ENCODE assay signal across 19 mouse cellular contexts in the genomic region with DNA sequence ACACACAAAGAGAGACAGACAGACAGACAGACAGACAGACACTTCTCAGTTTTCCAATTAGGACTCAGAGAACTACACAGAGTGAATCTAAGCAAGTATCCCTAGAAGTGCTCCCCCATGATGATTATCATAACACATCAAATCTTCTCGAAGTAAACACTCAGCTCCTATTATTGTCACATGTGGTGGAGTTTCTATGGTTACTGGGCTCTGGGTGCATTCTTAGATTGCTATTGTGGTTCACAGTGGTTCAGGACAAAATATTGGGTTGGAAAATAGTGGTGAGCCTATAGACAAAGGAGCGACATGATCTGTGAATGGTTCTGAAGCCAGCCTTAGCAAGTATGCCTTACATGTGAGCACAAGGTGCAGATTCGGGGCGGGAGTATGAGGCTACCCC. TPM values are rescaled to one million over a fixed set of nuclear protein-coding genes. Genes with fewer than 3 reads are reported as not detected.
DNase-seq lines count a peak whose midpoint lies in the region; ATAC-seq and TF ChIP-seq lines count a peak whose summit lies in the region.
"Had no signal": no experiment of that assay in that cellular context is flagged by ENCODE, and none has a peak within 500 bp of the region (broad histone marks: within the 10 kb centered on the region; RNA-seq: fewer than 3 reads in every experiment).

No protein-coding gene starts in this region.

- no peak for DNase-seq in frontal cortex, postnatal 14 days (ENCODE audit: low spot score in 2 of 2)
- no peak for DNase-seq in left cerebral cortex, adult 2 months (ENCODE audit: extremely low spot score in 1 of 2, low spot score in 2 of 2)
- no peak for DNase-seq in left cerebral cortex, postnatal 10 days (ENCODE audit: extremely low spot score in 1 of 2, low spot score in 2 of 2)
- DNase-seq in Muller cell, postnatal 12 days (ENCODE audit: inconsistent ontology term), result peak; percentile 60
- DNase-seq in NIH3T3 (ENCODE audit: low read depth), result peak; percentile 30
- no peak for DNase-seq in testis, postnatal 14 days (ENCODE audit: low spot score)
- DNase-seq: adrenal gland, postnatal 10 days; cerebellum, adult 18-20 months; cerebellum, adult 9-11 months; cerebellum, postnatal 36 days; gastrocnemius, postnatal 14 days; heart, postnatal 10 days; heart, postnatal 4 days; kidney, adult 18-20 months had no signal

- H3K4me3 ChIP-seq in left cerebral cortex, adult 2 months, result no peak overlapping the region
- H3K4me3 ChIP-seq: forebrain, embryonic 13.5 days; heart, embryonic 10.5 days; hindbrain, embryonic 12.5 days; intestine, embryonic 15.5 days had no signal

- H3K27ac ChIP-seq in left cerebral cortex, adult 2 months, result peak overlapping the region; percentile 51
- H3K27ac ChIP-seq: forebrain, embryonic 13.5 days; hindbrain, embryonic 12.5 days; intestine, embryonic 15.5 days had no signal

- TF ChIP-seq CTCF in left cerebral cortex, adult 2 months (IDR thresholded peaks at IDR 0.05), result no peak

- peak; percentile 85 for ATAC-seq in frontal cortex, adult (ENCODE audit: low TSS enrichment)
- ATAC-seq: forebrain, embryonic 13.5 days; intestine, embryonic 15.5 days had no signal

- intact Hi-C loops in left cerebral cortex, adult 2 months (cut with DNase I), result no loop called here
- intact Hi-C loops in left cerebral cortex, postnatal 10 days (cut with DNase I), result no loop called here

RNA-seq across cellular contexts. Expression of a gene that starts 19.3 kb away (rescaled TPM):
- 100 to 1,000 TPM in 1 of 2 experiments, 10 to 100 TPM in 1; 97.4 to 100 TPM for total RNA-seq in left cerebral cortex, adult 2 months (2021)
- 10 to 100 TPM; 88.1 to 89.4 TPM for total RNA-seq in left cerebral cortex, postnatal 10 days (2021)

RNA-seq across cellular contexts. Expression of a gene that starts 57.0 kb away (rescaled TPM):
- 10 to 100 TPM; 23.0 to 27.1 TPM for total RNA-seq in left cerebral cortex, adult 2 months (2021)
- 10 to 100 TPM; 25.1 to 26.7 TPM for total RNA-seq in left cerebral cortex, postnatal 10 days (2021)

RNA-seq across cellular contexts. Expression of a gene that starts 57.0 kb away (rescaled TPM):
- 100 to 1,000 TPM in 1 of 2 experiments, 10 to 100 TPM in 1; 99.4 to 107 TPM for total RNA-seq in left cerebral cortex, adult 2 months (2021)
- 100 to 1,000 TPM; 102 to 114 TPM for total RNA-seq in left cerebral cortex, postnatal 10 days (2021)

Comparison
In these comparisons a context has a peak if more than half of its experiments do, and no peak if none do; other contexts are left out.
1. DNase-seq: peak in Muller cell, postnatal 12 days (single experiment) and NIH3T3 (single experiment); none in frontal cortex, postnatal 14 days (0 of 2), left cerebral cortex, adult 2 months (0 of 2), left cerebral cortex, postnatal 10 days (0 of 2) and testis, postnatal 14 days (single experiment).